Mouse (Mus musculus) intestine, postnatal 0 days (tissue): ENCODE results near the gene Bag3. TPM values are rescaled to one million over a fixed set of nuclear protein-coding genes. Genes with fewer than 3 reads are reported as not detected.

ENCODE experiments used
- ATAC-seq: fragments of 200-750 bp; cut with Nextera tagmentation; 2 replicates; pipeline ENCODE4 v1.8.0; 2017; ENCODE audit warnings: mild to moderate bottlenecking, moderate TSS enrichment, moderate library complexity
- H3K27ac ChIP-seq: fragments of 300-500 bp; sonication (generic); 2 replicates; pipeline ENCODE4 v1.5.1; 2014; ENCODE audit warnings: mild to moderate bottlenecking, low read depth, low read length, moderate library complexity
- H3K27me3 ChIP-seq: fragments of 300-500 bp; sonication (generic); replicated peaks from 2 replicates; pipeline ENCODE4 v1.6.1; 2014; ENCODE audit warnings: low read length, mixed read lengths; ENCODE audit not compliant: control insufficient read depth, insufficient read depth
- H3K36me3 ChIP-seq: fragments of 300-500 bp; sonication (generic); 2 replicates; pipeline ENCODE4 v1.6.1; 2014; ENCODE audit warnings: mild to moderate bottlenecking, moderate library complexity; ENCODE audit not compliant: control insufficient read depth, insufficient read depth
- H3K4me1 ChIP-seq: fragments of 300-500 bp; sonication (generic); replicated peaks from 2 replicates; pipeline ENCODE4 v1.6.1; 2014; ENCODE audit warnings: antibody characterized with exemption, low read length, mixed read lengths; ENCODE audit not compliant: control insufficient read depth, insufficient read depth
- H3K4me2 ChIP-seq: fragments of 300-500 bp; sonication (generic); replicated peaks from 2 replicates; pipeline ENCODE4 v1.6.1; 2014; ENCODE audit warnings: low read depth, mild to moderate bottlenecking, moderate library complexity
- H3K4me3 ChIP-seq: fragments of 300-500 bp; sonication (generic); 2 replicates; pipeline ENCODE4 v1.5.1; 2014; ENCODE audit warnings: low read depth, low read length
- H3K9ac ChIP-seq: fragments of 300-500 bp; sonication (generic); 2 replicates; pipeline ENCODE4 v1.6.1; 2014; ENCODE audit warnings: mild to moderate bottlenecking, low read depth, low read length
- H3K9me3 ChIP-seq: fragments of 300-500 bp; sonication (generic); 2 replicates; pipeline ENCODE4 v1.6.1; 2016; ENCODE audit warnings: mixed run types; ENCODE audit not compliant: control insufficient read depth
- CTCF ChIP-seq: sonication (generic); IDR thresholded peaks from 2 replicates; pipeline ENCODE4 v1.5.1; 2016; ENCODE audit warnings: low read depth, mild to moderate bottlenecking, control low read depth, antibody characterized with exemption, moderate library complexity
- WGBS: fragments of 180-500 bp; shearing (Covaris S2); extraction: QIAGEN DNeasy Blood & Tissue Kit; methylation state at CpG from one replicate; pipeline ENCODE4 v1.1.7; 2014; 5-methylcytosine and 5-hydroxymethylcytosine counted together
- polyA plus RNA-seq: library from polyadenylated mRNA; unstranded; fragments of >200 nt; fragmentation: Nextera tagmentation; extraction: Ambion mirVana; gene quantifications from 2 replicates; pipeline ENCODE4 v1.2.1, GENCODE M21; 2015

Gene Bag3
- polyA plus RNA-seq, 1 experiment from 2014 or later, result 7.5 TPM

DNA sequence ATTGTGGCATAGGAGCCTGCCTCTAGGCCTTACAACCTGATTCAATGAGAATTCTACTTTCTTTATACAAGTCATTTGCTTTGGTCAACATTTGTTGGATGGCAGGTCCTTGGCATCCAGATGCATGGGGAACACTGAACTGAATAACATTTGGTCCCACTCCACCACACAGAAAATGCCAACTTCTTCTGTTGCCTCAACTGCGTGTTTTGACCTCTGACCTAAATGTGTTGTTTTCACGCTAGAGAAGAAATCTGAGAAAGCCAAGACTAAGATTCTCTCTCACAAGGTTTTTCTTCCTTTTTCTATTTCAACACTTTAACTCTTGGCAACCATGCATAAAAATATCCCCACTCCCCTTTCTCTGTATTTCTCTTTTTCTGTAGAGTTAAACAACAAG is 52.4 kb downstream of the Bag3 start:
- H3K27me3 ChIP-seq, result no peaks in the 10 kb centered on the region
- H3K36me3 ChIP-seq, result no peaks in the 10 kb centered on the region
- no peaks in the 10 kb centered on the region for H3K4me1 ChIP-seq
- TF ChIP-seq CTCF, result no peak
- WGBS, result 86% methylated on average over 2 of the region's 2 CpGs
- ATAC-seq, result no peak
- H3K9ac ChIP-seq, result no peak overlapping the region
- H3K4me3 ChIP-seq, result no peak overlapping the region
- H3K4me2 ChIP-seq, result no peak overlapping the region
- H3K9me3 ChIP-seq, result no peaks in the 10 kb centered on the region
- no peak overlapping the region for H3K27ac ChIP-seq

DNA sequence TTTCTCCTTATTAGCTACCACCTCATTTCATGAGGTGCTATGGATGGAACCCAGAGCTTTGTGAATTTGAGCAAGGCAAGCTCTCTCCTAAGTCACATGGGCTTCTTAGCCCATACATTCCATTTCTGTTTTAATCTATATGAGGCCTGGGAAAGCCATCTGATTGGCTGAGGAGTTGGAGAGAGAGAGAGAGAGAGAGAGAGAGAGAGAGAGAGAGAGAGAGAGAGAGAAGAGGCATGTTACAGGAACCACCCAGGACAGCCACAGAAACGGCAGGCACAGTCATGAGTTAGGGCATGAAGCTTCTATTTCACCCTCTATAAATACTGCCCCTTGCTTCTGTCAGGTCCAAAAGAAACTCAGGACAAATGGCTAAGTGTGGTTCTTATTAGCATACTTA is 54.2 kb downstream of the Bag3 start:
- Histone ChIP-seq H3K4me1 (no peaks in the 10 kb centered on the region), H3K27ac (no peak overlapping the region), H3K27me3 (no peaks in the 10 kb centered on the region), H3K36me3 (no peaks in the 10 kb centered on the region), H3K4me3 (no peak overlapping the region), H3K4me2 (no peak overlapping the region), H3K9me3 (no peaks in the 10 kb centered on the region), H3K9ac (no peak overlapping the region)
- TF ChIP-seq CTCF, result no peak
- ATAC-seq, result no peak
- WGBS, result 45% methylated on average over 1 of the region's 1 CpGs

DNA sequence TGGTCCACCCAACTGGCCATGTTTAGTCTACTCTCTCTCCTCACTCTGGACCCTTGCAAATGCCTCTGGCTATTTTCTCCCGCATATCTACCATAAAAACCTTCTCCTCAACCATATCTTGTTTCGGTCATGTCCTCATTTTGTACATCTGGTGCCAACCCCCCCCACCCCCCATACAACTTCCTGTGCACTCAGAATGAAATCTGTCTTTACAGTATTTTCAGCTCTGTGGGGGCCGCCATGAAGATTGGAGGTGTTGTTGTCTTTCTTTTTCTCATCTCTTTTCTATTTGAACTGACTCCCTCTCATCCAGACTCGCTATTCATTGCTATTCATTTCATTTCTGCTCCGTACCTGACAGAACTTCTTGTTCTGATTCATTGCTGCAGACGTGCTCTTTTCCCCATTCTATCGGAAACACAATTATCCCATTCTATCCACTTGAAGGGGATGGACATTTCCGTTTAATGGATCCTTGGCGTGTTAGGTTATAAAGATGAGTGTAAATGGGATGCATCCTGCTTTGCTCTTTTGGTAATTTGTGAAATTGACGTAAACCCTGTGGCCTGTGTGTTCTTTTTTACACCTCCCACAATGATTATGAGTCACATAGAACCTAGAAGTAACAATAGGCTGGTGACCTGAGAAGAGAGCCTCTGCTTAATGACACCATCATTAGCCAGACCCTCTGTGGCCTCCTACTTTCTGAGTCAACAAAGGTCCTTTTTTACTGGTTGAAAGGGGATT is 55.0 kb downstream of the Bag3 start:
- WGBS, result 85% methylated on average over 10 of the region's 10 CpGs
- Histone ChIP-seq H3K36me3 (no peaks in the 10 kb centered on the region), H3K9me3 (no peaks in the 10 kb centered on the region), H3K9ac (no peak overlapping the region), H3K27me3 (no peaks in the 10 kb centered on the region), H3K4me2 (no peak overlapping the region), H3K4me1 (no peaks in the 10 kb centered on the region), H3K4me3 (no peak overlapping the region), H3K27ac (no peak overlapping the region)
- ATAC-seq, result no peak
- no peak for TF ChIP-seq CTCF

DNA sequence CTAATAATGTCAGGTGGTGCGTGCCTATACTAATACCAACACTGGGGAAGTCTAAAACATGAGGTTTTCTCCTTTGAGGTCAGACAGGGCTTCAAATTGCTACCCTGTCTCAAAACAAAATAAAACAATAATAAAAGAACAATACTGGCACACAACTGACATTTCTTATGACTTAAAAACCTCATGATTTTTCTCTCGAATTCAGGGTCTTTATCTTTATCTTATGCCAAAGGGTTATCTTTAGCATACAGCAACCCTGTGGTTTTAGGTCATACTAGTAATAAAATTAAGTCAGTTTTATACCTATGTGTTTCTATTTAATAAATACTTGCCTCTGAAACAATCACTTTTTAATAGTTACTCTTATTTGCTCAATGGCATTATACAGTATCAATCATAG is 56.0 kb downstream of the Bag3 start:
- no peak for TF ChIP-seq CTCF
- WGBS, result 63% methylated on average over 2 of the region's 2 CpGs
- Histone ChIP-seq H3K4me2 (no peak overlapping the region), H3K27ac (no peak overlapping the region), H3K9me3 (no peaks in the 10 kb centered on the region), H3K9ac (no peak overlapping the region), H3K4me3 (no peak overlapping the region), H3K27me3 (no peaks in the 10 kb centered on the region), H3K4me1 (no peaks in the 10 kb centered on the region), H3K36me3 (no peaks in the 10 kb centered on the region)
- ATAC-seq, result no peak

DNA sequence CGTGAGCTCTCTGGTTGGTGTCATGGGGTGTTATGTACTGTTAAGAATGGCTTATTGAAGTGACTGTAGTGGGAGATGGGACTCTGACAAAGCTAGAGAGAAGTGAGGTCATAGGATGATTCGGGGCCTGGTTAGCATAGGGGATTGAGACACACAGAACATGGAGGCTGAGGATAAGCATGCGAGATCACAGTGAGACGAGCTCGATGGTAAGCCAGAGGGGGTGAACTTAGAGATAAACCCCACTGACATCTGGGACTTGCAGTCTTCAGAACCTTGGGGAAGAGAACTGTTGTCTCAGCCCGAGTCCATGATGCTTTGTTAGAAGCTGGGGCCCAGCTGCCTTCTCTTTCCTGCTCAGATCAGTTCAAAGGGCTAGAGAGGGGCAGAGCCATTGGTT is 56.9 kb downstream of the Bag3 start:
- H3K27ac ChIP-seq, result no peak overlapping the region
- H3K27me3 ChIP-seq, result no peaks in the 10 kb centered on the region
- WGBS, result 92% methylated on average over 6 of the region's 6 CpGs
- ATAC-seq, result no peak
- H3K36me3 ChIP-seq, result no peaks in the 10 kb centered on the region
- no peak overlapping the region for H3K4me3 ChIP-seq
- no peaks in the 10 kb centered on the region for H3K4me1 ChIP-seq
- H3K9me3 ChIP-seq, result no peaks in the 10 kb centered on the region
- TF ChIP-seq CTCF, result no peak
- H3K4me2 ChIP-seq, result no peak overlapping the region
- no peak overlapping the region for H3K9ac ChIP-seq

DNA sequence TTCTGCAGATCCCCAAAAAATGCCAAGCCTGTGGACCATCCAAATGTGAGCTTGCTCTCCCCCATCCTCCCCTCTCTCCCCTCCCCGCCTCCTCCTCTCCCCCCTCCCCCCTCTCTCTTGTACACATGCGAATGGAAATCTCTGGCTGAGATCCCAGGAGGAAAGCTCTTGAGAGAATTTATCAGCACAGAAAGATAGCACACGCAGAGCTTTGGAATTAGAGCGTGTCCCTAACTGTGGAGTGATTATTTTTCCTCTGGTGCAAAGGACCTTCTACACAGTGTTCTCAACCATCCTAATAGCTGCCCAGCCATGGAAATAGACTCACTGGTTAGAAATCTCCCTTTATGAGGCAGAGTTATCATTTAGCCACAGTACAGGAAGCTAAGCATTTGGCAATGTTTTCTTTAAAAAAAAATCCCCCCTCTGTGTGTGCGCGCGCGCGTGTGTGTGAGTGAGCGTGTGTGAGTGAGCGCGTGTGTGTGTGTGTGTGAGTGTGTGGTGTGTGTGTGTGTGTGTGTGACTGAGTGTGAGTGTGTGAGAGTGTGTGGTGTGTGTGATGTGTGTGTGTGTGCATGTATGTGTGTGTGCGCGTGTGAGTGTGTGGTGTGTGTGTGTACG is 58.6 kb downstream of the Bag3 start:
- no peak overlapping the region for H3K4me3 ChIP-seq
- H3K4me2 ChIP-seq, result no peak overlapping the region
- TF ChIP-seq CTCF, result no peak
- H3K9me3 ChIP-seq, result no peaks in the 10 kb centered on the region
- H3K36me3 ChIP-seq, result no peaks in the 10 kb centered on the region
- H3K27me3 ChIP-seq, result no peaks in the 10 kb centered on the region
- no peak for ATAC-seq
- H3K4me1 ChIP-seq, result no peaks in the 10 kb centered on the region
- no peak overlapping the region for H3K9ac ChIP-seq
- WGBS, result 69% methylated on average over 15 of the region's 15 CpGs
- H3K27ac ChIP-seq, result no peak overlapping the region
